Mouse (Mus musculus) neural tube, embryonic 13.5 days (tissue): Measurements from ENCODE around the gene Clk4. TPM values are rescaled to one million over a fixed set of nuclear protein-coding genes. Genes with fewer than 3 reads are reported as not detected.

Experiments used
- ATAC-seq: fragments of 200-750 bp; cut with Nextera tagmentation; 2 replicates; pipeline ENCODE4 v1.8.0; 2017; ENCODE audit warnings: low read depth, mild to moderate bottlenecking, moderate TSS enrichment, moderate library complexity
- H3K27ac ChIP-seq: fragments of 300-500 bp; sonication (generic); replicated peaks from 2 replicates; pipeline ENCODE4 v1.5.1; 2015; ENCODE audit warnings: moderate library complexity, mild to moderate bottlenecking, inconsistent platforms
- H3K27me3 ChIP-seq: fragments of 300-500 bp; sonication (generic); 2 replicates; pipeline ENCODE4 v1.6.1; 2015; ENCODE audit warnings: mild to moderate bottlenecking, inconsistent platforms
- H3K36me3 ChIP-seq: fragments of 300-500 bp; sonication (generic); 2 replicates; pipeline ENCODE4 v1.6.1; 2015; ENCODE audit warnings: mild to moderate bottlenecking, inconsistent platforms
- H3K4me1 ChIP-seq: fragments of 300-500 bp; sonication (generic); replicated peaks from 2 replicates; pipeline ENCODE4 v1.6.1; 2015; ENCODE audit warnings: inconsistent platforms
- H3K4me2 ChIP-seq: fragments of 300-500 bp; sonication (generic); 2 replicates; pipeline ENCODE4 v1.6.1; 2015; ENCODE audit warnings: inconsistent platforms, mild to moderate bottlenecking, moderate library complexity
- H3K4me3 ChIP-seq: fragments of 300-500 bp; sonication (generic); 2 replicates; pipeline ENCODE4 v1.5.1; 2015; ENCODE audit warnings: mild to moderate bottlenecking, inconsistent platforms
- H3K9ac ChIP-seq: fragments of 300-500 bp; sonication (generic); 2 replicates; pipeline ENCODE4 v1.6.1; 2015; ENCODE audit warnings: moderate library complexity, mild to moderate bottlenecking, inconsistent platforms
- H3K9me3 ChIP-seq: fragments of 300-500 bp; sonication (generic); 2 replicates; pipeline ENCODE4 v1.6.1; 2016; ENCODE audit warnings: inconsistent platforms
- WGBS: fragments of 180-500 bp; shearing (Covaris S2); methylation state at CpG from one replicate; pipeline ENCODE4 v1.1.7; 2015; 5-methylcytosine and 5-hydroxymethylcytosine counted together
- polyA plus RNA-seq: library from polyadenylated mRNA; unstranded; fragments of >200 nt; fragmentation: Nextera tagmentation; extraction: Ambion mirVana; gene quantifications from 2 replicates; pipeline ENCODE4 v1.2.1, GENCODE M21; 2015

The Clk4 gene
- polyA plus RNA-seq, 1 experiment from 2014 or later: 133 TPM

DNA sequence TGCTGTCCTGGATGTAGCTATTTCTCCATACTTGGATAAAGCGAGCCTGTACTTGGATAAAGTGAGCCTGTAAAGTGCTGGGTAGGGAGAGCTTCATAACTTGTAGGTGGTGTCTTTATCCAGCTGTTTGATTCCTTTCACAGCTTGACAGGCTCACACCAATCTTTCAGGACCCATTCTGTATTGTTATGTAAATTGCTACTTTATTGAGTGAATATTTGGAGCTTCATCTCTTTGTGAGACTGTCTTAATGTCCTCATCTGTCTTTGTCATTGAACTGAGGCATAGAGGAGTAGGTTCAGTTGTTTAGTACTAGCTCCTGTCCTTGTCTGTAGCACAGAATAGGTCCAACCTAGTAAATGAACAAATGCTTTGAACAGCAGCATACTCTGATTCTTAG, 12.9 kb downstream of the Clk4 start:
- Histone ChIP-seq H3K9ac (no peak overlapping the region), H3K27ac (no peak overlapping the region), H3K4me2 (no peak overlapping the region), H3K36me3 (peaks cover 73% of the 10 kb centered on the region), H3K4me1 (0 out of 2 replicates have a peak, but pooled peaks cover 7% of the 10 kb centered on the region), H3K27me3 (no peaks in the 10 kb centered on the region), H3K4me3 (no peak overlapping the region), H3K9me3 (no peaks in the 10 kb centered on the region)
- no peak for ATAC-seq
- 64% methylated on average over 1 of the region's 1 CpGs for WGBS

DNA sequence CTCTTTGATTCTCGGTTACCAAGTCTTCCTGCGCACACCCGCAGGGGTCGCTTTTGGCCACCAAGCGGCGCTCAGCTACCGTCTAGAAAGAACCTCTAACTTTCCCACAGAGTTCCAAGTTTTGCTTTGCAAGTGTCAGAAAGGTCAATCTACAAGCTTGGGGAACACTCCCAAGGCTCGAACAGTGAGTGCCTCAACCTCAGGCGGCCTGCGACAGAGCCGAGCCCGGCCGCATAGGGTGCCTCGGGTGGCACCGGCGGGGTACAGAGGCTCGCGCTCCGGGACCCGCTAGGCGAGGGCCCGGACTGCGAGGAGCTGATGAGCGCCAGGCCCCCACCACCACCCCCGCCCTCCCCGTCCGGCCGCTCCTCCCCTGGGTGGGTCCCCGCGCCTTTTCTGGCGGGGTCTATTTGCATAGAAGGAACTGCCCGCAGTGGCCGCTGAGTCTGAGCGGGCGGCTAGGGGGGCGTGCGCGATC, 28.1 kb downstream of the Clk4 start, which contains the start of gene Col23a1:
Col23a1 (plus strand) TSS at position 357 of the 478 bp plus-strand sequence.
- H3K4me2 ChIP-seq: peak within 1 kb of the TSS; percentile 95
- H3K36me3 ChIP-seq: peaks cover 6% of the 10 kb centered on the region
- H3K9ac ChIP-seq: peak within 1 kb of the TSS; percentile 72
- H3K27me3 ChIP-seq: peaks cover 19% of the 10 kb centered on the region
- no peaks in the 10 kb centered on the region for H3K9me3 ChIP-seq
- H3K4me3 ChIP-seq: peak within 1 kb of the TSS; percentile 58
- WGBS: under 1% methylated on average over 37 of the region's 38 CpGs
- peak; percentile 83 for ATAC-seq
- H3K4me1 ChIP-seq: peaks cover 24% of the 10 kb centered on the region
- no peak within 1 kb of the TSS for H3K27ac ChIP-seq

DNA sequence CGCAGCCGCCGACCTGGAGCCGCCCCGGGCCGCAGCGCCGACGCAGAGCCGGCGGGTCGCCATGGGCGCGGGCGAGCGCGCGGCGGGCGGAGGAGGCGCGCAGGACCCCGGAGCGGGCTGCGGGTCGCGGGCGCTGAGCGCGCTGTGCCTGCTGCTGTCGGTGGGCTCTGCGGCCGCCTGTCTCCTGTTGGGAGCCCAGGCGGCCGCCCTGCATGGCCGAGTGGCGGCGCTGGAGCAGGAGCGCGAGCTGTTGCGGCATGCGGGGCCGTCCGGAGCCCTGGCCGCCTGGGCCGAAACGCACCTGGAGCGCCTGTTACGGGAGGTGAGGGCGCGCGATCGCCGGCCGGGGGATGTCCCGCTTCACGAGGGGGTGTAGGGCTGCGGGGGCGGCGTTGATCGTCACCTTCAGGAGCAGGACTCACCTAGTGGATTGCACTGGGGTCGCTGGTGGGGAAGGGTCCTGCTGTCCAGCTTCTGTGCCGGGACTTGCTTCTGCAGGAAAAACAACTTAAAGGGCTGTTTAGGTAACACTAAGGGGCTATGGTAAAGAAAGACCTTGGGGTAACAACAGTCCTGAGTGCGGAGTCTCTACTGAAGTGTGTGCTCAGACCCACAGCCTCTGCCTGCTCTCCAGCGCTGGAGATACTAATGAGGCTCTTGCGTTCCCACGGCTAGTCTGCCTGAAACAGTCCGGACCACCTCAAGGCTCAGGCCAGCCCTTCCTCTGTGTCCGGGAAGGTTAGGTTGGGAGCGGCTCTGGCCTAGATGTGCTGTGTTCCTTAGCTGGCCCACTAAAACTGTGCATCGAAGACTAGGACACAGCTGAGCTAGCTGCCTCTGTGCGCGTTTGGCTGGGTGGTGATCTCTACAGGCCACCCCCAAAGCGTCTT, 28.8 kb downstream of the Clk4 start:
- H3K27ac ChIP-seq: no peak overlapping the region
- WGBS: 2% methylated on average over 72 of the region's 74 CpGs

DNA sequence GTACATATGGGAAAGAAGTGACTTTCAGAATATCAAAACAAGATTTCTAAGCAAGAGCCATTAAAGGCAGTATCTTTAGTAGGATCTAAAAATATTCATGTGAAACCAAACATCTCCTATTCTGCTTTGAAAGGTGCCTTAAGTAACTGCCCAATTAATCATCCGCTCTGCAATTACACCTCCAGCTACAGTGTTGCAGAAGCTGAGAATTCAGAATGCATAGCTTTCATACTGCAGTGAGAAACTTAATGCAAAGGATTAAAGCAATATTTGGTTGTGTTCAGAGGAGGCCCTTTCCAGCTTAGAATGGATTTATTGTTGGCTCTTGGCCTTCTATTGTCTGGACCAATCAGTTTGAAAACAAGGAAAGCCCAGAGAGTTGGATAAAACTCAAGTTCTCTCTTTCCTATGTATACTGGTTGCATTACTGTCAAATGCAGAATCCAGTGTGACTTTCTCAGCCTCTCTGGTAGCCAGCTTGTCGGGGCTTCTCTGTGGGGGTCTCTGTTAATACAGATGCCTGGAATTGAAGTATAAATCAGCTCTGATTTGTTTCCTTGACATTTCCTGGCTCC, 32.5 kb downstream of the Clk4 start:
- no peak overlapping the region for H3K4me3 ChIP-seq
- H3K36me3 ChIP-seq: no peaks in the 10 kb centered on the region
- WGBS: 63% methylated on average over 2 of the region's 2 CpGs
- no peaks in the 10 kb centered on the region for H3K9me3 ChIP-seq
- H3K4me1 ChIP-seq: peaks cover 24% of the 10 kb centered on the region
- H3K4me2 ChIP-seq: no peak overlapping the region
- no peak overlapping the region for H3K9ac ChIP-seq
- no peak overlapping the region for H3K27ac ChIP-seq
- ATAC-seq: no peak
- peaks cover 19% of the 10 kb centered on the region for H3K27me3 ChIP-seq

More for the DNA sequence above, 28.8 kb downstream of the Clk4 start:
- peak overlapping the region; percentile 72 for H3K9ac ChIP-seq
- peak; percentile 86 for ATAC-seq
- H3K4me3 ChIP-seq: peak overlapping the region; percentile 58
- H3K4me2 ChIP-seq: peak overlapping the region; percentile 95
- H3K4me1 ChIP-seq: peaks cover 24% of the 10 kb centered on the region
- 0 out of 2 replicates have a peak, but pooled peaks cover 1% of the 10 kb centered on the region for H3K36me3 ChIP-seq
- H3K9me3 ChIP-seq: no peaks in the 10 kb centered on the region
- peaks cover 19% of the 10 kb centered on the region for H3K27me3 ChIP-seq

DNA sequence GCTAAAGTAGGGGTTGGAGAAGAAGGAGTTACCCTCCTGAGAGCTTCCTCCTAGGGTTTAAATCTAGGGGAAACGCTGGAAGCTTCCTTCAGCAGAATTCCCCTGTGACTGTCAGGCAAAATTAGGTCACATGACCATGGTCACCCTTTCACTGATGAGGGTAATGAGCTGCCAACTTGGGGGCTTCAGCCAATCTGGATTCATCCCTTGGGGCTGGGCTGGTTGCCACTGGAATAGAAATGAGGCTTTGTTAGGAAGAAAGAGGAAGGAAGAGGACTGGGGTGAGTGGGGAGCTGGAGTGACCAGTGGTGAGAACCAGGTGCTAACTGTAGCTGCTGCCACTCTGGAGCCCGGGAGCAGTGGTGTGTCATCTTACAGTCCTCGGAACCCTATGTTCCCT, 34.2 kb downstream of the Clk4 start:
- 75% methylated on average over 3 of the region's 3 CpGs for WGBS
- no peak for ATAC-seq

DNA sequence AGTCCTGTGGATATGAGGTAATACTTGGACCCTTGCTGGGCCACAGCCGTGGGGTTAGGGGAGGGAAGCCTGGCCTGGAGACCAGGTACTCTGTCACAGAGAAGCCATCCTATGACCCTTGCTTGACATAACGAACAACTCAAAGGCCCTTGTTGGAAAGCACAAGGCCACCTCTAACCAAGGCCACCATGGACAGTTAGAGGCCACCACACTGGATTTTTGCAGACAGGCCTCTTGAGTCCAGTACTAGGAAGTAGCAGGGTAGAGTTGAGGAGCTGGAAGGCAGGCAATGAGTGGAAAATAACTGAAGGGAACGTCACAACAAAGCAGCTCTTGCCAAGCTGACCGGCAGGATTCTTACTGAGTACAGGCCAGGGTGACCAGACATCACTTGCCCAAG, 37.2 kb downstream of the Clk4 start:
- H3K4me2 ChIP-seq: no peak overlapping the region
- no peak overlapping the region for H3K9ac ChIP-seq
- H3K27me3 ChIP-seq: no peaks in the 10 kb centered on the region
- 88% methylated on average over 4 of the region's 4 CpGs for WGBS
- no peak for ATAC-seq
- H3K4me3 ChIP-seq: no peak overlapping the region
- H3K9me3 ChIP-seq: no peaks in the 10 kb centered on the region
- no peaks in the 10 kb centered on the region for H3K36me3 ChIP-seq
- H3K27ac ChIP-seq: no peak overlapping the region
- peaks cover 6% of the 10 kb centered on the region for H3K4me1 ChIP-seq

More for the DNA sequence above, 34.2 kb downstream of the Clk4 start:
- no peak overlapping the region for H3K27ac ChIP-seq
- no peak overlapping the region for H3K4me3 ChIP-seq
- H3K9me3 ChIP-seq: no peaks in the 10 kb centered on the region
- H3K4me2 ChIP-seq: no peak overlapping the region
- no peak overlapping the region for H3K9ac ChIP-seq
- H3K27me3 ChIP-seq: peaks cover 13% of the 10 kb centered on the region
- H3K4me1 ChIP-seq: peaks cover 11% of the 10 kb centered on the region
- no peaks in the 10 kb centered on the region for H3K36me3 ChIP-seq

DNA sequence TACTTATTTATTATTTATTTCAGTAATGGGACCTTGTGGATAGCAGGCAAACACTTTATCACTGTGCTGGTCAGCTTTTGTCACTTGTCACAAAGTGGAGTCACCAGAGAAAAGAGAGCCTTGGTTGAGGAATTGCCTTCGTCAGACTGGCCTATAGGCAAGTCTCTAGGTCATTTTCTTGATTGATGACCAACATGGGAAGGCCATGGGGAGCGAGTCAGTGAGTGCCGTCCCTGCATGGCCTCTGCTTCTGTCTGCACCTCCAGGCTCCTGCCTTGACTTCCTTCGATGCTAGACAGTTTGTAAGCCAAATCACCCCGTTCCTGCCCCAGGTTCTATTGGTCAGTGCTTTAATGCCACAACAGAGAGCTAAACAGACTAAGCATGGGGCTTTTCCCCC, 40.9 kb downstream of the Clk4 start:
- Histone ChIP-seq H3K4me1 (0 out of 2 replicates have a peak, but pooled peaks cover 5% of the 10 kb centered on the region), H3K9ac (no peak overlapping the region), H3K36me3 (no peaks in the 10 kb centered on the region), H3K4me3 (no peak overlapping the region), H3K27me3 (no peaks in the 10 kb centered on the region), H3K27ac (no peak overlapping the region), H3K4me2 (no peak overlapping the region), H3K9me3 (no peaks in the 10 kb centered on the region)
- no peak for ATAC-seq
- WGBS: 78% methylated on average over 5 of the region's 5 CpGs

DNA sequence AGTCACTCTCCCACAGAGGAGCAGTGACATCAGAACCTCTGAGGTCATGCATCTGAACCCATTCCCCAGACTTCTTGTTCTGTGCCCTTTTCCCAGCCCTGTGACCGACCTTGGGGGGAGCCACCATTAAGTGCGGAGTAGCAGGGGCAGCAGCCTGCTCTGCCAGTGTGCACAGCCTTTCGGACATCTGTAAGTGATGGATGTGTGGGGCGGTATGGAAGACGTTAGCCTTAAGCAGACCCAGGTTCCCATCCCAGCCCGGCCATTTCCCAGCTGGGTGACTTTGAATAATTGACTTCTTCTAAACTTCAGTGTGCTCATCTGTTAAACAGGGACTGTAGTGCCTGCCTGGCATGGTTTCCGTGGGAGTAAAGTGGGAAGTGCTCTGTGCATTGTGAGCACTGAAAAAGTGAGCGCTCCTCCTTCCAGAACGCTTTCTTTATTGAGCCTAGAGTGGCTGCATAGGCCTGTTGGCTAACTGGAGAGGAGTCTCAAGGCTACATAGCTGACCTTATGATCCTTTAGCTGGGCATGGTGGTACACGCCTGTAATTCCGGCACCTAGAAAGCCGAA, 42.5 kb downstream of the Clk4 start:
- Histone ChIP-seq H3K27me3 (no peaks in the 10 kb centered on the region), H3K4me2 (no peak overlapping the region), H3K27ac (no peak overlapping the region), H3K9me3 (no peaks in the 10 kb centered on the region), H3K4me3 (no peak overlapping the region), H3K36me3 (no peaks in the 10 kb centered on the region), H3K9ac (no peak overlapping the region), H3K4me1 (0 out of 2 replicates have a peak, but pooled peaks cover 5% of the 10 kb centered on the region)
- 63% methylated on average over 12 of the region's 12 CpGs for WGBS
- ATAC-seq: no peak

DNA sequence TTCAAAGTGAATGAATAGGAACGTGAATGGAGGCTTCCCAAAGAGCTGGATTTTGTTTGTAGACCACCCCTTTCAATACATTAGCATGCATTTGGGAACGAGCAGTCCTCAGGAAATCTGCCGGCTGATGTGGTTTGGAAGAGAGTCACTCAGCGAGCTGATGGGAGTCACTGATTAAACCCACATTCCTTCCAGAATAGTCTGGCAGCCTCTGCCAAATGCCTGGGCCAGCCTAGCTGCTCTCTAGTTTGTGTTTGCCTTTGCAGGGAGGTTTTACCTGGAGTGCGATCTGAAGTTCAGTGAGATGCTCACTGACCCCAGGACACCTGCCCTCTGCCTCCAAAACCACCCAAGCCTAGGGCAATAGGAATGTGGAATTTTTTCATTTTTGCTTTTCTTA, 46.8 kb downstream of the Clk4 start:
- no peak overlapping the region for H3K27ac ChIP-seq

DNA sequence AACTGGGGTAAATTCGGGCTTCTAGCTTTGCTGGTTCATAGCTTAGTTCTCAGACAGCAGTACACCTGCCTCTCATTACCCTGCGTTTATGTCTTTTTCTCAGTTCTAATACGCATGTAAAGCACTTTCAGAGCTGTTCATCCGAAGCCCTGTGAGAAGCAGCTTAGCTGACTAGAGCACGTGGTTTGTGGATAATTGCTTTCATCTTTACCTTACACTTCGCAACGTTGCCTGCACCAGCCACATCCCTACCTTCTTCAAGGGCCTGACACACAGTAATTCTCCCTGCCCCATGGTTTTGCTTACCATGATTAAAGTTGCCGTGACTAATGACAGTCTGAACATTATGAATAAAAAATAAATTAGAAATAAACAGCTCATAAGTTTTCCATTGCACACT, 50.3 kb downstream of the Clk4 start:
- 77% methylated on average over 8 of the region's 8 CpGs for WGBS
- Histone ChIP-seq H3K4me2 (no peak overlapping the region), H3K4me3 (no peak overlapping the region), H3K4me1 (no peaks in the 10 kb centered on the region), H3K36me3 (no peaks in the 10 kb centered on the region), H3K27me3 (no peaks in the 10 kb centered on the region), H3K27ac (0 out of 2 replicates have a peak overlapping the region, but pooled peaks have one; percentile 11), H3K9ac (no peak overlapping the region), H3K9me3 (no peaks in the 10 kb centered on the region)
- 0 out of 2 replicates have a peak, but pooled peaks have one; percentile 15 for ATAC-seq

More for the DNA sequence above, 46.8 kb downstream of the Clk4 start:
- Histone ChIP-seq H3K4me2 (no peak overlapping the region), H3K4me1 (0 out of 2 replicates have a peak, but pooled peaks cover 5% of the 10 kb centered on the region), H3K4me3 (no peak overlapping the region), H3K36me3 (no peaks in the 10 kb centered on the region), H3K27me3 (no peaks in the 10 kb centered on the region), H3K9ac (no peak overlapping the region), H3K9me3 (no peaks in the 10 kb centered on the region)
- 79% methylated on average over 5 of the region's 5 CpGs for WGBS
- ATAC-seq: no peak

DNA sequence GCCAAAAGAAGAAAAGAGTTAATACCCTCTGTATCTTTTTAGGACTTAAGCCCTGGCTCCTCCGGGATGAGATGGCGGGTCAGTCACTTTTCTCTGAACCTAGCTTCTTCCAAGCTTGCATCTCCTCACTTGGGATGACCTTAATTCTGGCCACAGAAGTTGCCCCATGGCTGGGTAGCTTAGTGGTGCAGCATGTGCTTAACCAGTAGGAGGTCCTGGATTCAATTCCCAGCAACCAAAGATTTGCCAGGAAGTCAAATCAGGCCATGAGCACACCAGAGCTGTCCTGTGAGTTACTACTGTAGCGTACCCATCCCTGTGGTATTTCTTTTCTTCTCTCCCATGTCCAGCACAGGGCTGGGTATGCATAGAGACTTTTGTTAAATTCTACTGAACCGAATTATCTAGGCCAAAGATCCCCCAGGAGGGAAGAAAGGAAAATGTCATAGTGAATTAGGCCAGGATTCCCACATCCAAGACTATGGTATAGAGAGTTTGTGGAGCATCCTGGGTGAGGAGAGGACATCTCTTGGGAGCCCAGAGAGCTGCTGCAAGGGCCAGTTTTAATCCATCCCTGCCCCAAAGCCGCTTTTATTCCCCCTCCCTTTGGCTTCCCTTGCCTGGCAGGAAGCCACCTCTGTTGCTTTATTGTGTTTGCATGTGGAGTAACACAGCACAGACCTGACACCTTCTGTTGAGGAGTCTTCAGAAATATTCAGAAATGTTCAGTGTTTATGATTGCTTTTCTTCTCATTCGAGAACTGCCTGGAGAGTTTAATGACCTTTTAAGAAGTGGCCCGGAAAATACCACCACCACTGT, 54.7 kb downstream of the Clk4 start:
- H3K4me3 ChIP-seq: no peak overlapping the region
- 82% methylated on average over 7 of the region's 7 CpGs for WGBS
- no peak overlapping the region for H3K27ac ChIP-seq
- no peaks in the 10 kb centered on the region for H3K4me1 ChIP-seq
- H3K9me3 ChIP-seq: no peaks in the 10 kb centered on the region
- H3K4me2 ChIP-seq: no peak overlapping the region
- H3K27me3 ChIP-seq: no peaks in the 10 kb centered on the region
- no peak overlapping the region for H3K9ac ChIP-seq
- ATAC-seq: no peak
- H3K36me3 ChIP-seq: no peaks in the 10 kb centered on the region
